Mouse (Mus musculus): ENCODE measurements around the gene Acsf3. TPM values are rescaled to one million over a fixed set of nuclear protein-coding genes. Genes with fewer than 3 reads are reported as not detected.

Acsf3 gene
- polyA plus RNA-seq, 1 experiment from 2014 or later = 13.8 TPM

GRCm38 (mm10) chr8:122855123-122855522 lies 79.8 kb downstream of the Acsf3 start:
- Histone ChIP-seq H3K9ac (no peak overlapping the region), H3K36me3 (no peaks in the 10 kb centered on the region), H3K4me1 (replicated peaks) (peaks cover 7% of the 10 kb centered on the region; the same call in 1 of the 2 replicates), H3K4me3 (no peak overlapping the region), H3K4me2 (no peak overlapping the region), H3K9me3 (replicated peaks) (no peaks in the 10 kb centered on the region), H3K27ac (no peak overlapping the region), H3K27me3 (peaks cover 13% of the 10 kb centered on the region; the same call in 1 of the 2 replicates)
- WGBS = 74% methylated on average over 4 of the region's 4 CpGs
- ATAC-seq (replicated peaks; ENCODE audit: insufficient number of reproducible peaks, insufficient read depth, low FRiP score, low read depth) = no peak

GRCm38 (mm10) chr8:122856288-122856687 lies 81.0 kb downstream of the Acsf3 start:
- H3K36me3 ChIP-seq = no peaks in the 10 kb centered on the region
- H3K9me3 ChIP-seq (replicated peaks) = no peaks in the 10 kb centered on the region
- peaks cover 10% of the 10 kb centered on the region; the same call in 1 of the 2 replicates for H3K27me3 ChIP-seq
- no peak overlapping the region for H3K27ac ChIP-seq
- H3K4me2 ChIP-seq = no peak overlapping the region
- WGBS = 80% methylated on average over 8 of the region's 8 CpGs
- H3K4me1 ChIP-seq (replicated peaks) = peaks cover 7% of the 10 kb centered on the region; the same call in 1 of the 2 replicates
- no peak for ATAC-seq (replicated peaks; ENCODE audit: insufficient number of reproducible peaks, insufficient read depth, low FRiP score, low read depth)
- no peak overlapping the region for H3K9ac ChIP-seq
- no peak overlapping the region for H3K4me3 ChIP-seq

- 0 out of 2 replicates have a peak, but pooled peaks cover 5% of the 10 kb centered on the region for H3K9me3 ChIP-seq (replicated peaks)
- H3K4me2 ChIP-seq = no peak overlapping the region
- ATAC-seq (replicated peaks; ENCODE audit: insufficient number of reproducible peaks, insufficient read depth, low FRiP score, low read depth) = no peak
- 57% methylated on average over 13 of the region's 13 CpGs for WGBS
- no peaks in the 10 kb centered on the region for H3K36me3 ChIP-seq
- no peak overlapping the region for H3K4me3 ChIP-seq
- H3K4me1 ChIP-seq (replicated peaks) = peaks cover 4% of the 10 kb centered on the region
- no peak overlapping the region for H3K9ac ChIP-seq
- peaks cover 5% of the 10 kb centered on the region; the same call in 1 of the 2 replicates for H3K27me3 ChIP-seq
- no peak overlapping the region for H3K27ac ChIP-seq
Observed at GRCm38 (mm10) chr8:122859843-122860242, 84.6 kb downstream of the Acsf3 start.

- Histone ChIP-seq H3K9me3 (replicated peaks) (0 out of 2 replicates have a peak, but pooled peaks cover 14% of the 10 kb centered on the region), H3K9ac (no peak overlapping the region), H3K4me1 (replicated peaks) (peaks cover 9% of the 10 kb centered on the region), H3K36me3 (no peaks in the 10 kb centered on the region), H3K4me2 (peak overlapping the region; percentile 51), H3K27ac (no peak overlapping the region), H3K27me3 (peaks cover 5% of the 10 kb centered on the region), H3K4me3 (peak overlapping the region; percentile 18)
- 62% methylated on average over 26 of the region's 26 CpGs for WGBS
- ATAC-seq (replicated peaks; ENCODE audit: insufficient number of reproducible peaks, insufficient read depth, low FRiP score, low read depth) = no peak
Observed at GRCm38 (mm10) chr8:122864719-122865129, 89.4 kb downstream of the Acsf3 start.

GRCm38 (mm10) chr8:122865441-122865840 lies 90.2 kb downstream of the Acsf3 start:
- Histone ChIP-seq H3K9ac (no peak overlapping the region), H3K27ac (no peak overlapping the region), H3K4me3 (peak overlapping the region; percentile 18), H3K4me2 (peak overlapping the region; percentile 51; the same call in 1 of the 2 replicates), H3K36me3 (no peaks in the 10 kb centered on the region), H3K9me3 (replicated peaks) (0 out of 2 replicates have a peak, but pooled peaks cover 14% of the 10 kb centered on the region), H3K27me3 (peaks cover 5% of the 10 kb centered on the region), H3K4me1 (replicated peaks) (peaks cover 14% of the 10 kb centered on the region)
- WGBS = 52% methylated on average over 10 of the region's 10 CpGs
- no peak for ATAC-seq (replicated peaks; ENCODE audit: insufficient number of reproducible peaks, insufficient read depth, low FRiP score, low read depth)

GRCm38 (mm10) chr8:122866231-122866630 lies 90.9 kb downstream of the Acsf3 start:
- Histone ChIP-seq H3K4me3 (no peak overlapping the region), H3K4me1 (replicated peaks) (peaks cover 16% of the 10 kb centered on the region), H3K36me3 (no peaks in the 10 kb centered on the region), H3K4me2 (no peak overlapping the region), H3K27ac (no peak overlapping the region), H3K9ac (no peak overlapping the region), H3K27me3 (peaks cover 5% of the 10 kb centered on the region), H3K9me3 (replicated peaks) (0 out of 2 replicates have a peak, but pooled peaks cover 14% of the 10 kb centered on the region)
- 78% methylated on average over 8 of the region's 8 CpGs for WGBS
- ATAC-seq (replicated peaks; ENCODE audit: insufficient number of reproducible peaks, insufficient read depth, low FRiP score, low read depth) = no peak

Other genes with a start within 250 kb of the Acsf3 start
- gene Piezo1, start 224.2 kb upstream of the Acsf3 start, polyA plus RNA-seq (2015; fragmentation: Nextera tagmentation; extraction: Ambion mirVana) = 11.5 and 13.9 TPM in 2 replicates
- gene Cdt1, start 207.5 kb upstream of the Acsf3 start, polyA plus RNA-seq (2015; fragmentation: Nextera tagmentation; extraction: Ambion mirVana) = 24.5 and 28.4 TPM in 2 replicates
- gene Aprt, start 198.6 kb upstream of the Acsf3 start, polyA plus RNA-seq (2015; fragmentation: Nextera tagmentation; extraction: Ambion mirVana) = 163 and 208 TPM in 2 replicates
- gene Galns, start 164.0 kb upstream of the Acsf3 start, polyA plus RNA-seq (2015; fragmentation: Nextera tagmentation; extraction: Ambion mirVana) = 8.0 and 12.2 TPM in 2 replicates
- gene Trappc2l, start 163.8 kb upstream of the Acsf3 start, polyA plus RNA-seq (2015; fragmentation: Nextera tagmentation; extraction: Ambion mirVana) = 47.1 and 56.2 TPM in 2 replicates
- not detected in 2 replicates for gene Pabpn1l, start 152.7 kb upstream of the Acsf3 start, polyA plus RNA-seq (2015; fragmentation: Nextera tagmentation; extraction: Ambion mirVana)
- gene Cbfa2t3, start 76.4 kb upstream of the Acsf3 start, polyA plus RNA-seq (2015; fragmentation: Nextera tagmentation; extraction: Ambion mirVana) = 4.2 and 5.9 TPM in 2 replicates
- 0.11 and 0.28 TPM in 2 replicates for gene Cdh15, start 72.5 kb downstream of the Acsf3 start, polyA plus RNA-seq (2015; fragmentation: Nextera tagmentation; extraction: Ambion mirVana)

Measured in heart, embryonic 15.5 days (tissue).